Mouse (Mus musculus) neutrophil, adult 65 days (primary cell): Measurements from ENCODE around the gene Klf1. TPM values are rescaled to one million over a fixed set of nuclear protein-coding genes. Genes with fewer than 3 reads are reported as not detected.

Experiments used
- total RNA-seq: library from RNA; stranded (reverse); gene quantifications from 2 replicates; pipeline ENCODE4 v1.2.4, GENCODE M21; 2023

Klf1 gene
- 1.0 TPM in 1 of 2 replicates, not detected in the other for total RNA-seq

GRCm38 (mm10) chr8:84901752-84902151, at the start of gene Klf1:
TSS of gene Klf1 (plus strand) at chr8:84901928.

GRCm38 (mm10) chr8:84856864-84857441, 44.8 kb upstream of the Klf1 start, which contains the start of gene Farsa:
TSS of gene Farsa (plus strand) at chr8:84856989.

GRCm38 (mm10) chr8:84871376-84872308, 30.1 kb upstream of the Klf1 start, which contains the start of gene Syce2:
TSS of gene Syce2 (plus strand) at chr8:84872111.

GRCm38 (mm10) chr8:84893709-84894134, 8.0 kb upstream of the Klf1 start, which contains the start of gene Gcdh:
TSS of gene Gcdh (minus strand) at chr8:84893921.

GRCm38 (mm10) chr8:84908421-84909161, 6.9 kb downstream of the Klf1 start, which contains the start of gene Dnase2a:
TSS of gene Dnase2a (plus strand) at chr8:84908560.

GRCm38 (mm10) chr8:84936962-84937546, 35.3 kb downstream of the Klf1 start, which contains the start of gene Mast1:
TSS of gene Mast1 (minus strand) at chr8:84937359.

GRCm38 (mm10) chr8:84946528-84947240, 45.0 kb downstream of the Klf1 start, which contains the start of gene Rtbdn:
TSS of gene Rtbdn (plus strand) at chr8:84946991.

Other genes starting within 250 kb of the Klf1 start
- gene Ier2, start 239.1 kb upstream of the Klf1 start, total RNA-seq, result 1,006 and 1,033 TPM in 2 replicates
- gene Trmt1, start 215.6 kb upstream of the Klf1 start, total RNA-seq, result 23.4 and 32.0 TPM in 2 replicates
- 29.3 and 31.5 TPM in 2 replicates for gene Nacc1, start 214.1 kb upstream of the Klf1 start, total RNA-seq
- gene Lyl1, start 200.5 kb upstream of the Klf1 start, total RNA-seq, result 72.0 and 81.6 TPM in 2 replicates
- gene G430095P16Rik, start 178.9 kb upstream of the Klf1 start, total RNA-seq, result 3.3 TPM in 2 replicates
- gene Nfix, start 101.6 kb upstream of the Klf1 start, total RNA-seq, result 11.2 and 14.3 TPM in 2 replicates
- 0.38 and 1.1 TPM in 2 replicates for gene Dand5, start 79.1 kb upstream of the Klf1 start, total RNA-seq
- 4.2 and 5.3 TPM in 2 replicates for gene Gadd45gip1, start 70.4 kb upstream of the Klf1 start, total RNA-seq
- 23.0 and 25.5 TPM in 2 replicates for gene Rad23a, start 61.3 kb upstream of the Klf1 start, total RNA-seq
- 301 and 316 TPM in 2 replicates for gene Calr, start 55.0 kb upstream of the Klf1 start, total RNA-seq
- 26.9 and 37.7 TPM in 2 replicates for gene Farsa, start 44.9 kb upstream of the Klf1 start, total RNA-seq
- 7.3 and 11.1 TPM in 2 replicates for gene Syce2, start 29.8 kb upstream of the Klf1 start, total RNA-seq
- gene Gcdh, start 8.0 kb upstream of the Klf1 start, total RNA-seq, result 5.3 and 5.7 TPM in 2 replicates
- 15.4 and 20.9 TPM in 2 replicates for gene Dnase2a, start 6.6 kb downstream of the Klf1 start, total RNA-seq
- gene Mast1, start 35.4 kb downstream of the Klf1 start, total RNA-seq, result 0.09 and 0.70 TPM in 2 replicates
- gene Rtbdn, start 45.1 kb downstream of the Klf1 start, total RNA-seq, result not detected in 2 replicates
- gene Gm49661, start 67.5 kb downstream of the Klf1 start, total RNA-seq, result not detected in 2 replicates
- 32.5 and 39.5 TPM in 2 replicates for gene Prdx2, start 67.7 kb downstream of the Klf1 start, total RNA-seq
- 19.9 and 24.8 TPM in 2 replicates for gene Rnaseh2a, start 67.8 kb downstream of the Klf1 start, total RNA-seq
- gene Junb, start 76.8 kb downstream of the Klf1 start, total RNA-seq, result 1,149 and 1,207 TPM in 2 replicates
- 0.54 and 1.8 TPM in 2 replicates for gene Hook2, start 88.7 kb downstream of the Klf1 start, total RNA-seq
- gene Best2, start 112.6 kb downstream of the Klf1 start, total RNA-seq, result not detected in 2 replicates
- gene Asna1, start 123.4 kb downstream of the Klf1 start, total RNA-seq, result 53.9 and 55.6 TPM in 2 replicates
- 154 and 161 TPM in 2 replicates for gene Trir, start 124.9 kb downstream of the Klf1 start, total RNA-seq
- gene Tnpo2, start 135.0 kb downstream of the Klf1 start, total RNA-seq, result 28.2 and 28.5 TPM in 2 replicates
- 4.7 and 10.4 TPM in 2 replicates for gene Fbxw9, start 158.1 kb downstream of the Klf1 start, total RNA-seq
- not detected in 2 replicates for gene Gm5741, start 166.1 kb downstream of the Klf1 start, total RNA-seq
- 37.9 and 52.8 TPM in 2 replicates for gene Dhps, start 169.8 kb downstream of the Klf1 start, total RNA-seq
- gene Wdr83os, start 178.8 kb downstream of the Klf1 start, total RNA-seq, result 28.6 and 31.0 TPM in 2 replicates
- gene Wdr83, start 179.4 kb downstream of the Klf1 start, total RNA-seq, result 8.1 and 13.9 TPM in 2 replicates
- 289 and 376 TPM in 2 replicates for gene Man2b1, start 181.3 kb downstream of the Klf1 start, total RNA-seq
- gene Zfp791, start 221.2 kb downstream of the Klf1 start, total RNA-seq, result not detected in 2 replicates
- not detected in 2 replicates for gene Cks1brt, start 250.0 kb downstream of the Klf1 start, total RNA-seq